Mouse (Mus musculus) kidney, embryonic 14.5 days (tissue): ENCODE measurements around the gene Bricd5. TPM values are rescaled to one million over a fixed set of nuclear protein-coding genes. Genes with fewer than 3 reads are reported as not detected.

Experiments used
- ATAC-seq: fragments of 200-750 bp; cut with Nextera tagmentation; 2 replicates; pipeline ENCODE4 v1.8.0; 2017; ENCODE audit warnings: moderate number of reproducible peaks, mild to moderate bottlenecking, moderate TSS enrichment, moderate library complexity; ENCODE audit not compliant: low FRiP score, low TSS enrichment
- H3K27ac ChIP-seq: fragments of 300-500 bp; sonication (generic); 2 replicates; pipeline ENCODE4 v1.5.1; 2014; ENCODE audit warnings: low read depth, mild to moderate bottlenecking, low read length, moderate library complexity, mixed read lengths
- H3K27me3 ChIP-seq: fragments of 300-500 bp; sonication (generic); 2 replicates; pipeline ENCODE4 v1.6.1; 2014; ENCODE audit warnings: mild to moderate bottlenecking, low read length; ENCODE audit not compliant: control insufficient read depth, insufficient read depth
- H3K36me3 ChIP-seq: fragments of 300-500 bp; sonication (generic); 2 replicates; pipeline ENCODE4 v1.6.1; 2014; ENCODE audit warnings: low read length, mixed read lengths; ENCODE audit not compliant: control insufficient read depth, insufficient read depth
- H3K4me1 ChIP-seq: fragments of 300-500 bp; sonication (generic); 2 replicates; pipeline ENCODE4 v1.6.1; 2014; ENCODE audit warnings: low read length, mixed read lengths; ENCODE audit not compliant: control insufficient read depth, insufficient read depth
- H3K4me2 ChIP-seq: fragments of 300-500 bp; sonication (generic); replicated peaks from 2 replicates; pipeline ENCODE4 v1.6.1; 2014; ENCODE audit warnings: low read depth, mild to moderate bottlenecking, low read length
- H3K4me3 ChIP-seq: fragments of 300-500 bp; sonication (generic); 2 replicates; pipeline ENCODE4 v1.5.1; 2014; ENCODE audit warnings: mild to moderate bottlenecking, low read length
- H3K9ac ChIP-seq: fragments of 300-500 bp; sonication (generic); 2 replicates; pipeline ENCODE4 v1.6.1; 2014; ENCODE audit warnings: low read depth, mild to moderate bottlenecking, low read length, moderate library complexity
- H3K9me3 ChIP-seq: fragments of 300-500 bp; sonication (generic); 2 replicates; pipeline ENCODE4 v1.6.1; 2016; ENCODE audit warnings: low read length; ENCODE audit not compliant: control insufficient read depth
- WGBS: fragments of 180-500 bp; shearing (Covaris S2); extraction: QIAGEN DNeasy Blood & Tissue Kit; methylation state at CpG from one replicate; pipeline ENCODE4 v1.1.7; 2014; 5-methylcytosine and 5-hydroxymethylcytosine counted together
- polyA plus RNA-seq: library from polyadenylated mRNA; unstranded; fragments of >200 nt; fragmentation: Nextera tagmentation; extraction: Ambion mirVana; gene quantifications from 2 replicates; pipeline ENCODE4 v1.2.1, GENCODE M21; 2014

The Bricd5 gene
- polyA plus RNA-seq, 1 experiment from 2014 or later, result 1.6 TPM

GRCm38 (mm10) chr17:24440377-24440776 lies 33.3 kb upstream of the Bricd5 start:
- H3K9me3 ChIP-seq, result no peaks in the 10 kb centered on the region
- no peaks in the 10 kb centered on the region for H3K27me3 ChIP-seq
- no peak overlapping the region for H3K4me2 ChIP-seq
- no peaks in the 10 kb centered on the region for H3K4me1 ChIP-seq
- H3K4me3 ChIP-seq, result no peak overlapping the region
- no peak overlapping the region for H3K27ac ChIP-seq
- H3K9ac ChIP-seq, result no peak overlapping the region
- WGBS, result 90% methylated on average over 8 of the region's 8 CpGs
- peaks cover 77% of the 10 kb centered on the region for H3K36me3 ChIP-seq
- ATAC-seq, result no peak

GRCm38 (mm10) chr17:24441148-24441547 lies 32.5 kb upstream of the Bricd5 start:
- Histone ChIP-seq H3K4me3 (no peak overlapping the region), H3K36me3 (peaks cover 77% of the 10 kb centered on the region), H3K9ac (no peak overlapping the region), H3K27ac (no peak overlapping the region), H3K9me3 (no peaks in the 10 kb centered on the region), H3K27me3 (no peaks in the 10 kb centered on the region), H3K4me1 (no peaks in the 10 kb centered on the region), H3K4me2 (no peak overlapping the region)
- WGBS, result 48% methylated on average over 2 of the region's 2 CpGs
- no peak for ATAC-seq

GRCm38 (mm10) chr17:24442107-24442506 lies 31.6 kb upstream of the Bricd5 start:
- Histone ChIP-seq H3K4me3 (no peak overlapping the region), H3K36me3 (peaks cover 79% of the 10 kb centered on the region), H3K4me1 (no peaks in the 10 kb centered on the region), H3K4me2 (no peak overlapping the region), H3K9ac (no peak overlapping the region), H3K27me3 (no peaks in the 10 kb centered on the region), H3K27ac (no peak overlapping the region), H3K9me3 (no peaks in the 10 kb centered on the region)
- 91% methylated on average over 14 of the region's 14 CpGs for WGBS
- ATAC-seq, result no peak

GRCm38 (mm10) chr17:24442632-24443155 lies 31.0 kb upstream of the Bricd5 start, which contains the start of gene Dnase1l2:
Dnase1l2 (minus strand) TSS chr17:24443105.
- Histone ChIP-seq H3K36me3 (peaks cover 79% of the 10 kb centered on the region), H3K4me1 (no peaks in the 10 kb centered on the region), H3K27ac (no peak within 1 kb of the TSS), H3K4me2 (no peak within 1 kb of the TSS), H3K9me3 (no peaks in the 10 kb centered on the region), H3K4me3 (no peak within 1 kb of the TSS), H3K27me3 (no peaks in the 10 kb centered on the region), H3K9ac (no peak within 1 kb of the TSS)
- no peak for ATAC-seq
- WGBS, result 85% methylated on average over 7 of the region's 7 CpGs

GRCm38 (mm10) chr17:24443409-24443808 lies 30.3 kb upstream of the Bricd5 start:
- H3K9ac ChIP-seq, result no peak overlapping the region
- WGBS, result 82% methylated on average over 4 of the region's 4 CpGs
- H3K9me3 ChIP-seq, result no peaks in the 10 kb centered on the region
- peaks cover 82% of the 10 kb centered on the region for H3K36me3 ChIP-seq
- H3K4me3 ChIP-seq, result no peak overlapping the region
- no peak for ATAC-seq
- H3K27me3 ChIP-seq, result no peaks in the 10 kb centered on the region
- H3K27ac ChIP-seq, result no peak overlapping the region
- H3K4me1 ChIP-seq, result no peaks in the 10 kb centered on the region
- H3K4me2 ChIP-seq, result no peak overlapping the region

- Histone ChIP-seq H3K9me3 (no peaks in the 10 kb centered on the region), H3K4me3 (no peak overlapping the region), H3K4me1 (no peaks in the 10 kb centered on the region), H3K27me3 (no peaks in the 10 kb centered on the region), H3K9ac (no peak overlapping the region), H3K36me3 (peaks cover 88% of the 10 kb centered on the region), H3K4me2 (no peak overlapping the region), H3K27ac (no peak overlapping the region)
- no peak for ATAC-seq
- WGBS, result 90% methylated on average over 8 of the region's 8 CpGs
Observed at GRCm38 (mm10) chr17:24446590-24446989, 27.1 kb upstream of the Bricd5 start.

- no peak overlapping the region for H3K4me2 ChIP-seq
- no peak for ATAC-seq
- 97% methylated on average over 6 of the region's 6 CpGs for WGBS
- no peak overlapping the region for H3K4me3 ChIP-seq
- H3K4me1 ChIP-seq, result peaks cover 6% of the 10 kb centered on the region; the same call in 1 of the 2 replicates
- H3K9me3 ChIP-seq, result no peaks in the 10 kb centered on the region
- H3K9ac ChIP-seq, result no peak overlapping the region
- no peaks in the 10 kb centered on the region for H3K27me3 ChIP-seq
- H3K36me3 ChIP-seq, result peaks cover 70% of the 10 kb centered on the region
- H3K27ac ChIP-seq, result no peak overlapping the region
Observed at GRCm38 (mm10) chr17:24449507-24449906, 24.2 kb upstream of the Bricd5 start.

GRCm38 (mm10) chr17:24451220-24451619 lies 22.5 kb upstream of the Bricd5 start:
- H3K4me2 ChIP-seq, result no peak overlapping the region
- no peak overlapping the region for H3K4me3 ChIP-seq
- no peaks in the 10 kb centered on the region for H3K27me3 ChIP-seq
- WGBS, result 91% methylated on average over 6 of the region's 6 CpGs
- no peak overlapping the region for H3K27ac ChIP-seq
- no peak overlapping the region for H3K9ac ChIP-seq
- H3K36me3 ChIP-seq, result peaks cover 53% of the 10 kb centered on the region
- peaks cover 6% of the 10 kb centered on the region; the same call in 1 of the 2 replicates for H3K4me1 ChIP-seq
- no peaks in the 10 kb centered on the region for H3K9me3 ChIP-seq
- no peak for ATAC-seq

- H3K27me3 ChIP-seq, result no peaks in the 10 kb centered on the region
- H3K4me2 ChIP-seq, result no peak overlapping the region
- no peak overlapping the region for H3K9ac ChIP-seq
- ATAC-seq, result no peak
- no peak overlapping the region for H3K27ac ChIP-seq
- peaks cover 6% of the 10 kb centered on the region; the same call in 1 of the 2 replicates for H3K4me1 ChIP-seq
- H3K9me3 ChIP-seq, result no peaks in the 10 kb centered on the region
- peaks cover 32% of the 10 kb centered on the region for H3K36me3 ChIP-seq
- no peak overlapping the region for H3K4me3 ChIP-seq
- WGBS, result 71% methylated on average over 2 of the region's 2 CpGs
Observed at GRCm38 (mm10) chr17:24453372-24453771, 20.3 kb upstream of the Bricd5 start.
